Mouse (Mus musculus) stomach, postnatal 0 days (tissue): ENCODE results near the gene Gm973. TPM values are rescaled to one million over a fixed set of nuclear protein-coding genes. Genes with fewer than 3 reads are reported as not detected.

ENCODE experiments used
- ATAC-seq: fragments of 200-750 bp; cut with Nextera tagmentation; 2 replicates; pipeline ENCODE4 v1.8.0; 2017; ENCODE audit not compliant: low FRiP score, low TSS enrichment
- DNase-seq: peaks from one replicate; pipeline ENCODE4 v3.0.0-alpha.2; 2016; ENCODE audit warnings: low spot score
- H3K27ac ChIP-seq: fragments of 300-500 bp; sonication (generic); replicated peaks from 2 replicates; pipeline ENCODE4 v1.5.1; 2014; ENCODE audit warnings: mild to moderate bottlenecking, control low read depth
- H3K27me3 ChIP-seq: fragments of 300-500 bp; sonication (generic); 2 replicates; pipeline ENCODE4 v1.6.1; 2014; ENCODE audit warnings: low read length; ENCODE audit not compliant: control insufficient read depth, insufficient read depth
- H3K36me3 ChIP-seq: fragments of 300-500 bp; sonication (generic); 2 replicates; pipeline ENCODE4 v1.6.1; 2014; ENCODE audit warnings: low read length, mixed read lengths; ENCODE audit not compliant: control insufficient read depth, insufficient read depth
- H3K4me1 ChIP-seq: fragments of 300-500 bp; sonication (generic); replicated peaks from 2 replicates; pipeline ENCODE4 v1.6.1; 2014; ENCODE audit warnings: antibody characterized with exemption; ENCODE audit not compliant: control insufficient read depth, insufficient read depth
- H3K4me2 ChIP-seq: fragments of 300-500 bp; sonication (generic); replicated peaks from 2 replicates; pipeline ENCODE4 v1.6.1; 2014; ENCODE audit warnings: low read depth, mild to moderate bottlenecking, control low read depth, moderate library complexity
- H3K4me3 ChIP-seq: fragments of 300-500 bp; sonication (generic); 2 replicates; pipeline ENCODE4 v1.5.1; 2014; ENCODE audit warnings: low read depth, low read length, control low read depth
- H3K9ac ChIP-seq: fragments of 300-500 bp; sonication (generic); 2 replicates; pipeline ENCODE4 v1.6.1; 2014; ENCODE audit warnings: mild to moderate bottlenecking, low read length, control low read depth, mixed read lengths
- H3K9me3 ChIP-seq: fragments of 300-500 bp; sonication (generic); 2 replicates; pipeline ENCODE4 v1.6.1; 2016; ENCODE audit warnings: low read length; ENCODE audit not compliant: control insufficient read depth
- CTCF ChIP-seq: IDR thresholded peaks from 2 replicates; pipeline ENCODE4 v1.5.1; 2016; ENCODE audit warnings: antibody characterized with exemption, low read depth, mild to moderate bottlenecking, moderate library complexity
- EP300 ChIP-seq: optimal IDR thresholded peaks from 2 replicates; pipeline ENCODE3; 2016; ENCODE audit warnings: antibody characterized with exemption
- WGBS: fragments of 180-500 bp; shearing (Covaris S2); extraction: QIAGEN DNeasy Blood & Tissue Kit; methylation state at CpG from one replicate; pipeline ENCODE4 v1.1.7; 2014; 5-methylcytosine and 5-hydroxymethylcytosine counted together
- polyA plus RNA-seq: library from polyadenylated mRNA; unstranded; fragments of >200 nt; fragmentation: Nextera tagmentation; extraction: Ambion mirVana; gene quantifications from 2 replicates; pipeline ENCODE4 v1.2.1, GENCODE M21; 2015

The Gm973 gene
- polyA plus RNA-seq, 1 experiment from 2014 or later: 0.51 TPM

- ATAC-seq: no peak
- H3K4me3 ChIP-seq: no peak overlapping the region
- H3K27ac ChIP-seq: no peak overlapping the region
- TF ChIP-seq CTCF (no peak), EP300 (no peak)
- H3K9me3 ChIP-seq: no peaks in the 10 kb centered on the region
- no peak overlapping the region for H3K4me2 ChIP-seq
- DNase-seq: no peak
- H3K4me1 ChIP-seq: no peaks in the 10 kb centered on the region
- H3K36me3 ChIP-seq: no peaks in the 10 kb centered on the region
- no peaks in the 10 kb centered on the region for H3K27me3 ChIP-seq
- WGBS: 74% methylated on average over 6 of the region's 6 CpGs
- no peak overlapping the region for H3K9ac ChIP-seq
Observed at GRCm38 (mm10) chr1:59497741-59498613, 18.1 kb upstream of the Gm973 start.

GRCm38 (mm10) chr1:59499327-59499726 is 16.7 kb upstream of the Gm973 start:
- no peak overlapping the region for H3K9ac ChIP-seq
- no peaks in the 10 kb centered on the region for H3K36me3 ChIP-seq
- 84% methylated on average over 3 of the region's 3 CpGs for WGBS
- TF ChIP-seq EP300: no peak
- no peak for TF ChIP-seq CTCF
- no peaks in the 10 kb centered on the region for H3K4me1 ChIP-seq
- no peak for DNase-seq
- no peak for ATAC-seq
- no peaks in the 10 kb centered on the region for H3K9me3 ChIP-seq
- H3K4me2 ChIP-seq: no peak overlapping the region
- H3K27ac ChIP-seq: no peak overlapping the region
- no peak overlapping the region for H3K4me3 ChIP-seq
- H3K27me3 ChIP-seq: no peaks in the 10 kb centered on the region

DNA sequence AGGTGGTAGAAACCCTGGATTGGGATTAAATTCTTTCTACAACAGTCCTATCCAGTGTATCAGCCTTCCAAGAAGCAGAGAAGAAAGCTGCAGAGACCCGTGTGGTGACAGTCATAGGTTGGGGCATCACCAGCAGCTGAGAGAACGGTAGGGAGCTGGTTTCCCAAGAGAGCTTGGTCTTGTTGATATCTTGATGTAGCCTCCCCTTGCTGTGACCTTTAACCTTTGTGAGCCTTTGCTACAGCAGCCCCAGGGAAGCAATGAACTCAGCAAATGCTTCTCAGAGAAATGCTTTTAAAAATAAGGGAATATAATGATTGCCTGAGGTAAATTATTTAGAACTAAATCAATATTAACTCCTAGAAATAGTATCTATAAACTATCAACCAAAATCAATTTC is 13.7 kb upstream of the Gm973 start:
- DNase-seq: no peak
- no peak overlapping the region for H3K4me3 ChIP-seq
- H3K9me3 ChIP-seq: no peaks in the 10 kb centered on the region
- H3K36me3 ChIP-seq: no peaks in the 10 kb centered on the region
- no peaks in the 10 kb centered on the region for H3K4me1 ChIP-seq
- ATAC-seq: no peak
- TF ChIP-seq EP300 (no peak), CTCF (no peak)
- 71% methylated on average over 2 of the region's 2 CpGs for WGBS
- no peak overlapping the region for H3K27ac ChIP-seq
- H3K4me2 ChIP-seq: no peak overlapping the region
- no peaks in the 10 kb centered on the region for H3K27me3 ChIP-seq
- H3K9ac ChIP-seq: no peak overlapping the region

DNA sequence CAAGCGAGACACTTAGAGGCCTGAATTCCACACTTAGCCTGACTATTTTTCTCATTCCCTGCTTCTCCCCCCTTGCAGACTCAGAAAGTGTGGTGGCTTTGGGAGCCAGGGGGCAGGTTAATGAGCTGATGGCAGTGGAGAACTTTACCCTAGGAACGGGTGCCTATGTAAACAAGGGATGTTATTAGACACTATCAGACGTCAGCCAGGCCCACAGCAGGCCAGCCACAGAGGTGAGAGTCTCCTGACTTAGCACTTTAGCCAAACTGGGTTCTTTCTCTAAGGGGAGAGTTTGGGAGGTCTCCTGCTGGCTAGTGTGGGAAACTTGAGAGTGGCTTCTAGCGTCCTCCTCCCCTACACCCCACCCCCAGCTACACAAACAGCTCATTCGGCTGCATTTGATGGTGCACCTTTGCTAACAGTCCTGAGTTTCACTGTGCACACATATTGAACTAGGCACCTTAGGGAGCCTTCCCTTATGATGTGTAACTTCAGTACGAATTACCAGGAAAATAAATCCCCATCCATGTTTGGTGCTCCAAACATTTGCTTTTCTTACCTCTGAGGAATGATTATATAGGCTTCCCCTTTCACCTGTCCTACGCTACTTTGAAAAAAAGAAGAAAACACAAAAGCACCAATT is 12.3 kb upstream of the Gm973 start:
- Histone ChIP-seq H3K27ac (no peak overlapping the region), H3K4me2 (no peak overlapping the region), H3K9ac (no peak overlapping the region), H3K4me1 (peaks cover 3% of the 10 kb centered on the region; the same call in 1 of the 2 replicates), H3K4me3 (no peak overlapping the region), H3K27me3 (no peaks in the 10 kb centered on the region), H3K9me3 (no peaks in the 10 kb centered on the region), H3K36me3 (no peaks in the 10 kb centered on the region)
- ATAC-seq: no peak
- WGBS: 53% methylated on average over 7 of the region's 7 CpGs
- TF ChIP-seq EP300 (no peak), CTCF (no peak)
- DNase-seq: no peak

DNA sequence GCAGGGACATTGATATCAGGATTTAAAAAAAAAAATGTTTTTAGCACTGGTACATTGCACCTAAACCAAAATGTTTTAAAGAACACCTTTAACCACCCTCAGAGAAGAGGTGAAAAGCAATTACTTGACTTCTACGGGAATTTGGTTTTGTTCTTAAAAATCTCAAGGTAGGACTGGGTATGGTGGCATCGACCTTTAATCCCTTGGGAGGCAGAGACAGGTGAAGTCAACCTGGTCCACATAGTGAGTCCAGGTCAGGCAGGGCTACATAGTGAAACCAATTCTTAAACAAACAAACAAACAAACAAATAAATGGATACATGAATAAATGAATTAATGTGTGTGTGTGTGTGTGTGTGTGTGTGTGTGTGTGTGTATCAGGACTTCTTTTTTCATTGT is 11.8 kb upstream of the Gm973 start:
- DNase-seq: no peak
- no peaks in the 10 kb centered on the region for H3K36me3 ChIP-seq
- WGBS: 77% methylated on average over 2 of the region's 2 CpGs

More for the DNA sequence above, 11.8 kb upstream of the Gm973 start:
- H3K9me3 ChIP-seq: no peaks in the 10 kb centered on the region
- no peak overlapping the region for H3K9ac ChIP-seq
- no peak for ATAC-seq
- H3K4me2 ChIP-seq: no peak overlapping the region
- no peak overlapping the region for H3K27ac ChIP-seq
- H3K27me3 ChIP-seq: no peaks in the 10 kb centered on the region
- peaks cover 3% of the 10 kb centered on the region; the same call in 1 of the 2 replicates for H3K4me1 ChIP-seq
- no peak for TF ChIP-seq CTCF
- TF ChIP-seq EP300: no peak
- H3K4me3 ChIP-seq: no peak overlapping the region
